Mouse (Mus musculus) ES-E14 (cell line): ENCODE data around the gene Mptx1. TPM values are rescaled to one million over a fixed set of nuclear protein-coding genes. Genes with fewer than 3 reads are reported as not detected.

Experiments used
- DNase-seq: peaks from one replicate; pipeline ENCODE4 v3.0.0-alpha.2; 2013; ENCODE audit warnings: low read depth, low spot score
- H3K27ac ChIP-seq: 2 replicates; pipeline ENCODE4 v1.5.1; 2012; ENCODE audit warnings: low read depth, mild to moderate bottlenecking, low read length, moderate library complexity, mixed read lengths; ENCODE audit not compliant: poor library complexity, insufficient read depth, severe bottlenecking
- H3K36me3 ChIP-seq: 2 replicates; pipeline ENCODE4 v1.6.1; 2012; ENCODE audit warnings: mild to moderate bottlenecking, low read length, moderate library complexity, mixed read lengths; ENCODE audit not compliant: control insufficient read depth, poor library complexity, insufficient read depth, severe bottlenecking
- H3K4me1 ChIP-seq, 2 experiments: fragments of 150-350 bp in 1 of 2; sonication (generic) in 1 of 2; 2 replicates each; pipeline ENCODE4 v1.6.1; 2012; ENCODE audit warnings: low read length in 2 of 2, mild to moderate bottlenecking in 1 of 2, mixed read lengths in 1 of 2; ENCODE audit not compliant: control insufficient read depth in 2 of 2, insufficient read depth in 2 of 2, poor library complexity in 1 of 2
- H3K4me3 ChIP-seq, 2 experiments: fragments of 150-350 bp in 1 of 2; sonication (generic) in 1 of 2; 2 replicates each; pipeline ENCODE4 v1.5.1; 2012; ENCODE audit warnings: low read length in 2 of 2, low read depth in 1 of 2, mild to moderate bottlenecking in 1 of 2, mixed read lengths in 1 of 2; ENCODE audit not compliant: insufficient read depth in 1 of 2, poor library complexity in 1 of 2, severe bottlenecking in 1 of 2
- H3K9ac ChIP-seq: 2 replicates; pipeline ENCODE4 v1.6.1; 2012; ENCODE audit warnings: low read depth, mild to moderate bottlenecking, low read length, mixed read lengths; ENCODE audit not compliant: poor library complexity, insufficient read depth, severe bottlenecking
- H3K9me3 ChIP-seq: fragments of 150-350 bp; sonication (generic); 2 replicates; pipeline ENCODE4 v1.6.1; 2012; ENCODE audit warnings: low read depth, mild to moderate bottlenecking, low read length; ENCODE audit not compliant: control insufficient read depth, insufficient read depth
- CHD2 ChIP-seq: IDR thresholded peaks from 2 replicates; pipeline ENCODE4 v1.6.1; 2014; ENCODE audit warnings: mild to moderate bottlenecking, low read depth, low read length, inconsistent platforms
- HCFC1 ChIP-seq: IDR thresholded peaks from 2 replicates; pipeline ENCODE4 v1.6.1; 2012; ENCODE audit warnings: low read length, inconsistent platforms, borderline replicate concordance; ENCODE audit not compliant: insufficient read depth
- MAFK ChIP-seq: IDR thresholded peaks from 2 replicates; pipeline ENCODE4 v1.6.1; 2014; ENCODE audit warnings: mild to moderate bottlenecking, low read depth, low read length, inconsistent platforms; ENCODE audit not compliant: insufficient read depth
- ZC3H11A ChIP-seq: IDR thresholded peaks from 2 replicates; pipeline ENCODE4 v1.6.1; 2012; ENCODE audit warnings: low read depth, mild to moderate bottlenecking, inconsistent platforms, low read length, borderline replicate concordance
- ZNF384 ChIP-seq: IDR thresholded peaks from 2 replicates; pipeline ENCODE4 v1.6.1; 2012; ENCODE audit warnings: low read depth, low read length, inconsistent platforms
- in situ Hi-C, 2 experiments: fragments of 600-800 bp; cut with MboI; formaldehyde crosslinking; loops; one replicate each; pipeline ENCODE4 v1.15.1; 2025; ENCODE audit warnings: low sequenced_read_pairs in 2 of 2, inconsistent platforms in 1 of 2; ENCODE audit not compliant: unreplicated experiment in 2 of 2
- total RNA-seq: library from RNA; depleted of rRNA; stranded (reverse); fragments of 300-350 nt; gene quantifications from 2 replicates; pipeline ENCODE4 v1.2.3, GENCODE M21; 2012; rRNA removed

The Mptx1 gene
- total RNA-seq, 1 experiment = not detected

- H3K27ac ChIP-seq = no peak within 1 kb of the TSS
- H3K4me1 ChIP-seq = no peaks in the 10 kb centered on the region
- DNase-seq = no peak
- H3K36me3 ChIP-seq = no peaks in the 10 kb centered on the region
- no peak within 1 kb of the TSS for H3K9ac ChIP-seq
- H3K9me3 ChIP-seq = no peaks in the 10 kb centered on the region
- H3K4me3 ChIP-seq = no peak within 1 kb of the TSS
- in situ Hi-C loops = no loop called here
- TF ChIP-seq ZNF384 (no peak), HCFC1 (no peak), ZC3H11A (no peak), CHD2 (no peak), MAFK (no peak)
Observed at GRCm38 (mm10) chr1:174364882-174365451, 34.6 kb downstream of the Mptx1 start, which contains the start of gene Olfr417. Olfr417 (plus strand) TSS chr1:174365122.

- no peak overlapping the region for H3K4me3 ChIP-seq
- no peak overlapping the region for H3K9ac ChIP-seq
- H3K4me1 ChIP-seq = no peaks in the 10 kb centered on the region
- in situ Hi-C loops = no loop called here
- no peak for DNase-seq
- no peak overlapping the region for H3K27ac ChIP-seq
- H3K9me3 ChIP-seq = no peaks in the 10 kb centered on the region
- TF ChIP-seq HCFC1 (no peak), CHD2 (no peak), ZC3H11A (no peak), MAFK (no peak), ZNF384 (no peak)
- no peaks in the 10 kb centered on the region for H3K36me3 ChIP-seq
Observed at GRCm38 (mm10) chr1:174373799-174374198, 43.5 kb downstream of the Mptx1 start.

Other genes starting within 250 kb of the Mptx1 start
- not detected in 2 replicates for gene Olfr429, start 246.2 kb upstream of the Mptx1 start, total RNA-seq
- not detected in 2 replicates for gene Olfr427, start 233.6 kb upstream of the Mptx1 start, total RNA-seq
- gene Olfr231, start 209.4 kb upstream of the Mptx1 start, total RNA-seq = not detected in 2 replicates
- not detected in 2 replicates for gene Olfr424, start 199.0 kb upstream of the Mptx1 start, total RNA-seq
- not detected in 2 replicates for gene Olfr420, start 174.9 kb upstream of the Mptx1 start, total RNA-seq
- 3.8 and 5.1 TPM in 2 replicates for gene Spta1, start 157.7 kb upstream of the Mptx1 start, total RNA-seq
- gene Olfr419, start 78.5 kb upstream of the Mptx1 start, total RNA-seq = 0.18 TPM in 1 of 2 replicates, not detected in the other
- gene Olfr417, start 34.6 kb downstream of the Mptx1 start, total RNA-seq = not detected in 2 replicates
- gene Olfr248, start 60.5 kb downstream of the Mptx1 start, total RNA-seq = not detected in 2 replicates
- gene Olfr414, start 93.5 kb downstream of the Mptx1 start, total RNA-seq = not detected in 2 replicates
- not detected in 2 replicates for gene Olfr220, start 111.6 kb downstream of the Mptx1 start, total RNA-seq
- gene Fmn2, start 171.3 kb downstream of the Mptx1 start, total RNA-seq = 1.2 and 2.0 TPM in 2 replicates